Mouse (Mus musculus): ENCODE results near the gene Pbxip1.

GRCm38 (mm10) chr3:89492701-89493151 lies 56.2 kb downstream of the Pbxip1 start:
- no peak for TF ChIP-seq POLR2A (IDR thresholded peaks at IDR 0.05; ENCODE audit: low read depth, low read length)
- TF ChIP-seq CTCF (IDR thresholded peaks at IDR 0.05; ENCODE audit: extremely low read depth, insufficient read length, insufficient replicate concordance, low read depth, low read length): no peak
